Mouse (Mus musculus) 3T3-L1 (cell line): ENCODE measurements at regions not wholly inside any gene's neighbourhood (a gene's known extent, or its start where the extent isn't known, plus 50 kb on each side); places are given as distances from the start of the nearest gene placed in this dataset.

ENCODE experiments used
- DNase-seq: peaks from one replicate; pipeline ENCODE4 v3.0.0-alpha.2; 2015; ENCODE audit warnings: low read depth, low spot score

DNA sequence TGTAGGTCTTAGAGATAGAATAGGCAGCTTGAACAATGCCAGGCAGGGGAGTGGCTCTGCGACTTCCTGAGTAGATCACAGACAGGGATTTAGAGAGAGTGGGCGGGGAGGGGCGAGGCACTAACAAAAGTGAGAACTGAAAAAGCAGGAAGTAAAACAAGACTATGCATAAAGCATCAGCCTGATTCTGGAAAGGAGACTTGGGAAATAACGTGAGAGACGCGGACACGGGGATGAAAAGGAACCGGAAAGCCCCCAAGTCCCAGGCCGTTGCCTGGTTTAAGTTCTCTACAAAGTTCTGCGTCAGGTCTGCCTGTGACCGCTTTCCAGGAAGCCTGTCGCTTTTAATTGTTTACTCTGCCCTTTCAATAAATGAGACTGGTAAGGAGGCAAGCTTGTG is 86.3 kb downstream of the D16Ertd472e start:
- DNase-seq = peak; percentile 21

DNA sequence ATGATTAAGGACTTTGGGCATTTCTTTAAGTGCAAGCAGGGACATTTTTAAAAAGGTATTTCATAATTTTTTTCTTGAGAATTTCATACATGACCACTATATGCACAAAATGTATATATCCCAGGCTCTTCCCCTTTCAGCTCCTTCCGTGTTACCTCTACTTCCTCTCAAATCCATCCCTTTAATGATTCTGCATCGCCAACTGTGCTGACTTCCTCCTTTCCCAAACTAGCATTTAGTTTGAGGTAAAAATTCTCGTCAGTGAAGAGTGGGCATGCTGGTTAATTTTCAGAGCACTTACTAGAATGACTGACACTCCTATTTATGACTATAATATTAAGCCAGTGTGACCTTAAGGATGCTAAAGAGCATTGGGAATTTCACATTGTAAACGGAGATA is 86.9 kb downstream of the D16Ertd472e start:
- DNase-seq = no peak

- no peak for DNase-seq
Measured at GRCm38 (mm10) chr16:78486531-78486930, 90.0 kb downstream of the D16Ertd472e start.

DNA sequence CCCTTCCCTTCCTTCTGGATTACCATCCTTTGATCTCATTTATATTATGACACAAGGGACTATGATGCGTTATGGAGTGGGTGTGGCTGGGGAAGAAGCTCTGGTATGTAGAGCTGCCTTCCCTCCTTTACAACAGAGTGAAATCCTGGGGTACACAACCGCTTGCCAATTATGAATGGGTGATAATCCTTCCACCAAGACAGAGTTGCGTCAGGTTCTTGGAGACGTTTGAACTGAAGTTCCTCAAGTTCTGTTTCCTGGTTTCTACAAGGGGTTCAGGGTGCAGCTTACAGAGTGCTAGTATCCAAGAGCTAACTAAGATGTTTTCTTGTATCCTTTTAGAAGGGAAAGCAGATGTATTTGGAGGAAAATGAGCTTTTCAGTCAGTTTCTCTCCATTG is 92.2 kb downstream of the D16Ertd472e start:
- DNase-seq = no peak

DNA sequence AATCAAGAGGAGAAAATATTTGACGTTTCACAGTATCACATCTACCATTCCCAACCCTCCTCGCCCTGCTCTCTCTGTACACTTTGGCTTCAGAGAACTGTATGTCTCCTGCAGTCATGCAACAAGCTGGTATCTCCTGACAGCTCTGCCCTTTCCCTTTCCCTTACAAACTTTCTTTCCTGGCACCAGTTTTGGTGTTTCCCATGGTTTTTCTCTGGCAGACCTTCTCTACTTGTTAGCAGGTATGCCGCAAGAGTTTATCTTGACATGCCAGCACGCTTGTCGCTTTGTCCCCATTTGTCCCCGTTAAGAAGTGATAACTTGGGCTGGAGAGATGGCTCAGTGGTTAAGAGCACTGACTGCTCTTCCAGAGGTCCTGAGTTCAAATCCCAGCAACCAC is 94.9 kb downstream of the D16Ertd472e start:
- DNase-seq = no peak

DNA sequence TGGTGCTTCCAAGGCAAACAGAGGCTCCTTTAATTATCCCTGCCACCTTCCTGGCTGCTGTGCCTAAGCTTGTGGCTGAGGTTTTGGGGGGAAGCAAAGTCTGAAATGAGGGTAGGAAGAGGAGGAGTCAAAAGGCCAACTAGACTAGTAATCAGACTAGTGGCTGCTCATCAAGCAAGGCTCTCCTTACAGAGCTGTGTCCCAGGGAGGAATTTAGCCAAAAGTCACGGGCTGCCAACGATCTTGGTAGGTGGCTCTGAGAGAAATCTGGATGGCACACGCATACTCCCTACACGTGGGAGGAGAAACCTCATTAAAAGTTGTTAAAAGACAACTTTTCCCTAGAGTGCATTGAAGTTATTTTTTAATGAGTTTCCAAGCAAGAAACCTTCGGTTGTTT is 95.4 kb downstream of the D16Ertd472e start:
- DNase-seq = no peak

- no peak for DNase-seq
Measured at GRCm38 (mm10) chr16:78480261-78480660, 96.2 kb downstream of the D16Ertd472e start.

- DNase-seq = peak; percentile 53
Measured at GRCm38 (mm10) chr16:78473456-78473855, 96.5 kb upstream of the Btg3 start.

GRCm38 (mm10) chr16:78459996-78460395 is 83.0 kb upstream of the Btg3 start:
- DNase-seq = no peak

GRCm38 (mm10) chr16:78457731-78458151 is 80.7 kb upstream of the Btg3 start:
- no peak for DNase-seq

DNA sequence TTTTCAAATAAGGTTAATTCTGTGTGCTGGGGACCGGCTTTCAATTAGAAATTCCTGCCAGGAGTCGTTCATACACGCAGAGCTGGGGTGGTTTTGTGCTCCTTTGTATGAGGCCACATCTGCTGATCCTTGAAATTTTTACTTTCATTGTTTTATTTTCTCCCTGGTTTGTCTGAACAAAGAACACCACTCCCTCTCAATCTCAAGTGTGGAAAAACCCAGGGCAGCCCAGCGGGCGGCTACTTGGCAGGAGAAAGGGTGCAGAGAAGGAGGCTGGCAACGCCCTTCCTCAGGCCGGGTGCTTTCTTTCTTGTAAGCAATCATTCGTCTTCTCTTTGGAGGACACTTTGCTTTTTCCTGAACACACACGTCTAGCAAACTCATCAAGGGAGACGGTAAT is 79.4 kb upstream of the Btg3 start:
- DNase-seq = no peak

- DNase-seq = no peak
Measured at GRCm38 (mm10) chr16:78454509-78454908, 77.5 kb upstream of the Btg3 start.

DNA sequence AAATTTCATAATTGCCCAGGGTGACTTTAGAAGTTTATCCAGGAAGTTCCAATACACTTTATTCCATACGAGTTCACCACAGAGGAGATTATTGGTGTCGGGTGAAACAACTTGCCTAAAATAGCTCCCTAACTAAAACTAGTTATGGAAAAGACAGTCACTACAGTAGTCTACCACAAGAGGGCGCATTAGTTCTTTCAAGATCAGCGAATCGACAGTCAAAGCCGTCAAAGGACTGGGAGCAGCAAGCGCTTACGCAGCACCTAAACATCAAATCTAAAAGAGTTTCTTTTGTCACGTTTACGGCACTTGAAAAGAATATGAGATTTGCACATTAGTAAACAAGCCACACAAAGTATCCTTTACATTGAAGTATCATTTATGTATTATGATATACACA is 75.3 kb upstream of the Btg3 start:
- DNase-seq = peak; percentile 76

GRCm38 (mm10) chr16:78451750-78452149 is 74.8 kb upstream of the Btg3 start:
- no peak for DNase-seq

DNA sequence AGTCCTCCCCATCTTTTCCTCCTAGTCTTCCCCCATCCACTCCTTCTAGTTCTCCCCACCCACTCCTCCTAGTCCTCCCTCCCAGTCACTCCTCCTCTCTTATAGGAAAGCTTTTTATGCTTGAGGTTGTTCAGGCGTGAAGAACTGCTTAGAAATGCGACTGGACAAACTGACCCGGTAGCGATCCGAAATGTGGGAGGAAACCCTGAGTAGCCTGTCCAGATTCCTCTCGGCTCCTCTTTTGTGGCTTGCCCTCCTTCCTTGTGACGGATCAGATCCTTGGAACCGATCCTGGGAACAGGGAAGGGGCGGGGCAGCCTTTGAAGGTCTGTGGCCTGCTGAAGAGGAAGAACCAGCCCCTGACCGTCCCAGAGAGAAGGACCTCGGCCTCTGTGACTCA is 74.3 kb upstream of the Btg3 start:
- DNase-seq = no peak

- no peak for DNase-seq
Measured at GRCm38 (mm10) chr16:78449231-78449630, 72.2 kb upstream of the Btg3 start.

DNA sequence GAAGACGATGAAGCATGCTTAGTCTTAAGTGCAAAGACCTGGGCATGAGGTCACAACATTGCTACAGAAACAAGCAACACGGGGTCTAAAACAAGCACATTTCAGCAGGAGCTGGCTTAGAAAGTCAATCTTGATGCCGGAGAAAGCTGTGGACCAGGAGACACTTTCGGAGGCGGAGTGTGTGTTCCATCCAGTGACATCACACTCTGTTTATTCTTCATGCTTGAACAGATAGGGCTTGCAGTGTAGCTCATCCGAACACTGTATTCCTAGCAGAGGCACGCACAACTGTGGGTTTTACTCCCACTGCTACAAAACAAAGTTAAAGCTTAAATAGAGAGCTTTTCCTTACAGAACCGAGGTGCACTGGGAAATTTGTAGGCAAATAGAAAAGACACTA is 66.3 kb upstream of the Btg3 start:
- no peak for DNase-seq

- no peak for DNase-seq
Measured at GRCm38 (mm10) chr16:78442830-78443229, 65.8 kb upstream of the Btg3 start.

GRCm38 (mm10) chr16:78441961-78442360 is 65.0 kb upstream of the Btg3 start:
- DNase-seq = no peak

GRCm38 (mm10) chr16:78435707-78436106 is 58.7 kb upstream of the Btg3 start:
- DNase-seq = no peak

- no peak for DNase-seq
Measured at GRCm38 (mm10) chr16:78427470-78428041, 50.6 kb upstream of the Btg3 start.
